Mouse (Mus musculus): ENCODE measurements around the gene Krt222. TPM values are rescaled to one million over a fixed set of nuclear protein-coding genes. Genes with fewer than 3 reads are reported as not detected.

The Krt222 gene
- polyA plus RNA-seq, 1 experiment from 2014 or later, result 3.4 TPM

DNA sequence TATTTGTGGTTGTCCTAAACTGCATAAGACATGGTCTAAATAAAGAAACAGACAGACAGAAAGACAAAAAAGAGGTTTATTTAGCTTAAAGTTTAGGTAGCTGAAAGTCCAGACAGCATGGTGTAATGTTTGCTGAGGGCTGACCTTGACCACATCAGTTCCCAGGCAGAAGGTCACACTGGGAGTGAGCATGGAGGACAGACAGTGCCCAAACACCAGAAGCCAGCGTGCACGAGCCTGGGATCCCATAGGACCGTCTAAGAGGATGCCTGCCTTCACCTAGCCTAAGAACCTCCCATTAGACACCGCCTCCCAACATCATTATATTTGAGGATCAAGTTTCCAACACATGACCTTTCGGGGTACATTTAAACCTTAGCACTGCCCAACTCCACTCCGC lies 31.7 kb upstream of the Krt222 start:
- no peak overlapping the region for H3K4me3 ChIP-seq (ENCODE audit: control insufficient read depth in 1 of 2, insufficient read depth in 1 of 2, low read depth in 1 of 2, low read length in 2 of 2)
- no peak for ATAC-seq (ENCODE audit: insufficient number of reproducible peaks, insufficient read depth, low FRiP score, low read depth)
- peaks cover 0 to 4% of the 10 kb centered on the region in 2 experiments; a peak in 2 of 4 replicates for H3K4me1 ChIP-seq (ENCODE audit: control insufficient read depth in 2 of 2, insufficient read depth in 2 of 2, low read length in 2 of 2)
- 60% methylated on average over 6 of the region's 6 CpGs for WGBS
- H3K27me3 ChIP-seq (ENCODE audit: control insufficient read depth, insufficient read depth, low read length), result no peaks in the 10 kb centered on the region
- H3K36me3 ChIP-seq (ENCODE audit: control insufficient read depth, insufficient read depth, low read length), result no peaks in the 10 kb centered on the region
- H3K9me3 ChIP-seq (ENCODE audit: control insufficient read depth, low read length), result no peaks in the 10 kb centered on the region
- H3K4me2 ChIP-seq (ENCODE audit: low read length), result no peak overlapping the region
- H3K9ac ChIP-seq (ENCODE audit: low read length), result no peak overlapping the region
- no peak overlapping the region for H3K27ac ChIP-seq (replicated peaks in 1 of 2; ENCODE audit: control insufficient read depth in 1 of 2, insufficient read depth in 1 of 2, low read depth in 2 of 2, low read length in 2 of 2)

DNA sequence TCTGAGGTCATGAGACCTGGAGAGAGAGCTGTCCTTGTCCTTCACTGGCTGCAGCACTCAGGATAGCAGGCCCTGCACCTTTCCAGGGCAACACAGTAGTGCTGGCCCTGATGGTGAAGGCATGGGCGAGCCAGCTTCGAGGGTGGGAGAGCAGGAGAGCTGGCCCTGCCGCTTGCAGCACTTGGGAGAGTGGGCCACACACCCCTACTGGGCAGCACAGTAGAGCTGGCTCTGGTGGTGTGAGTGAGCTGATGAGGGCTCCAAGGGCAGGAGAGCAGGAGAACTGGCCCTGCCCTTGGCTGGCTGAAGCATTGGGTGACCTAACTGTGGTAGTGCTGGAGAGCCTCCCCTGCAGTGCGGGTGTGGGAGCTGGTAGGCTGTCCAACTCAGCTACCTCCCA lies 28.8 kb upstream of the Krt222 start:
- Histone ChIP-seq H3K36me3 (ENCODE audit: control insufficient read depth, insufficient read depth, low read length) (no peaks in the 10 kb centered on the region), H3K9ac (ENCODE audit: low read length) (no peak overlapping the region), H3K4me2 (ENCODE audit: low read length) (no peak overlapping the region), H3K4me3 (ENCODE audit: control insufficient read depth in 1 of 2, insufficient read depth in 1 of 2, low read depth in 1 of 2, low read length in 2 of 2) (no peak overlapping the region), H3K27ac (replicated peaks in 1 of 2; ENCODE audit: control insufficient read depth in 1 of 2, insufficient read depth in 1 of 2, low read depth in 2 of 2, low read length in 2 of 2) (no peak overlapping the region), H3K27me3 (ENCODE audit: control insufficient read depth, insufficient read depth, low read length) (no peaks in the 10 kb centered on the region), H3K9me3 (ENCODE audit: control insufficient read depth, low read length) (no peaks in the 10 kb centered on the region), H3K4me1 (ENCODE audit: control insufficient read depth in 2 of 2, insufficient read depth in 2 of 2, low read length in 2 of 2) (peaks cover 0 to 4% of the 10 kb centered on the region in 2 experiments; a peak in 2 of 4 replicates)
- 84% methylated on average over 4 of the region's 4 CpGs for WGBS
- no peak for ATAC-seq (ENCODE audit: insufficient number of reproducible peaks, insufficient read depth, low FRiP score, low read depth)

- H3K27me3 ChIP-seq (ENCODE audit: control insufficient read depth, insufficient read depth, low read length), result no peaks in the 10 kb centered on the region
- no peaks in the 10 kb centered on the region for H3K9me3 ChIP-seq (ENCODE audit: control insufficient read depth, low read length)
- 67% methylated on average over 7 of the region's 7 CpGs for WGBS
- H3K4me1 ChIP-seq (ENCODE audit: control insufficient read depth in 2 of 2, insufficient read depth in 2 of 2, low read length in 2 of 2), result peaks cover 0 to 6% of the 10 kb centered on the region in 2 experiments; a peak in 1 of 4 replicates
- no peak overlapping the region for H3K4me3 ChIP-seq (ENCODE audit: control insufficient read depth in 1 of 2, insufficient read depth in 1 of 2, low read depth in 1 of 2, low read length in 2 of 2)
- ATAC-seq (ENCODE audit: insufficient number of reproducible peaks, insufficient read depth, low FRiP score, low read depth), result no peak
- H3K4me2 ChIP-seq (ENCODE audit: low read length), result no peak overlapping the region
- H3K9ac ChIP-seq (ENCODE audit: low read length), result no peak overlapping the region
- H3K36me3 ChIP-seq (ENCODE audit: control insufficient read depth, insufficient read depth, low read length), result no peaks in the 10 kb centered on the region
- no peak overlapping the region for H3K27ac ChIP-seq (replicated peaks in 1 of 2; ENCODE audit: control insufficient read depth in 1 of 2, insufficient read depth in 1 of 2, low read depth in 2 of 2, low read length in 2 of 2)
Observed at GRCm38 (mm10) chr11:99269192-99269591, 25.3 kb upstream of the Krt222 start.

DNA sequence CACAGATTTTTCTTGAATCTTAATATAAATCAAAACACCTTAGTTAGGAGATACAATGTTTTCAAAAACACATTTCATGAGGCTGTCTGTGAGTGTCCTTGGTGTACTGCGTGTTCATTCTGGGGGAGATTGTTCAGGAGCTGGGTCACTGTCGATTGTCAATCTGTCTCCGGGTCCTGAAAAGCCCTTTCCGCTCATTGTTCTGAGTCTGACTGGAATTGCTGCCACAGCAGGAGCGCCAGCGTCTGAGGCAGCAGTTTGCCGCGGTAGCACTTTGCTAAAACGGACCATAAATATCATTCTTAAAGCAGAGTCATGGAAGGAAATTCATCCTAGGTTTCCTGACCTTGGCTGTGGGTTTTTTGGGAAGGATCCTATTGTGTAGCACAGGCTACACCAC lies 21.9 kb upstream of the Krt222 start:
- Histone ChIP-seq H3K36me3 (ENCODE audit: control insufficient read depth, insufficient read depth, low read length) (no peaks in the 10 kb centered on the region), H3K4me3 (ENCODE audit: control insufficient read depth in 1 of 2, insufficient read depth in 1 of 2, low read depth in 1 of 2, low read length in 2 of 2) (no peak overlapping the region), H3K27ac (replicated peaks in 1 of 2; ENCODE audit: control insufficient read depth in 1 of 2, insufficient read depth in 1 of 2, low read depth in 2 of 2, low read length in 2 of 2) (peak overlapping the region; percentile 62; a peak in 3 of 4 replicates), H3K27me3 (ENCODE audit: control insufficient read depth, insufficient read depth, low read length) (no peaks in the 10 kb centered on the region), H3K9ac (ENCODE audit: low read length) (no peak overlapping the region), H3K4me1 (ENCODE audit: control insufficient read depth in 2 of 2, insufficient read depth in 2 of 2, low read length in 2 of 2) (peaks cover 0 to 6% of the 10 kb centered on the region in 2 experiments; a peak in 1 of 4 replicates), H3K9me3 (ENCODE audit: control insufficient read depth, low read length) (no peaks in the 10 kb centered on the region), H3K4me2 (ENCODE audit: low read length) (no peak overlapping the region)
- ATAC-seq (ENCODE audit: insufficient number of reproducible peaks, insufficient read depth, low FRiP score, low read depth), result no peak
- 36% methylated on average over 9 of the region's 9 CpGs for WGBS

DNA sequence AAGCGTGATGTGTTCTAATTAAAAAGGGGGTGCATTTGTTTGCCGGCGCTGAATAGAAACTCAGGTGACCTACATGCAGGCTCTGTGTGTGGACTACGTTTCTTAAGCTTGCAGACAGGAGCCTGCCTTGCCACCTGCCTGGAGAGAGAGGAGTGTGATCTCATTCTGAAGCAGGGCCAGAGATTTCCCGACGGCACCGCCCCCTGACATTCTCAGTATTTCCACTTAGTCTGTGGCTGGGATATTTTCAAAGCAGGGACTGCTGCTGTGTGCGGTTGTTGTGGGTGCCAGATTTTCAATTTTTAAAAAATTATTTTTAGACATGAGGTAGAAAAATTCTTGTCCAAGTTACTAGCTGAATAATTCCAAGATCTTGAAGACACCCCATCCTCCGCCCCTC lies 21.3 kb upstream of the Krt222 start:
- no peaks in the 10 kb centered on the region for H3K27me3 ChIP-seq (ENCODE audit: control insufficient read depth, insufficient read depth, low read length)
- H3K36me3 ChIP-seq (ENCODE audit: control insufficient read depth, insufficient read depth, low read length), result no peaks in the 10 kb centered on the region
- WGBS, result 48% methylated on average over 9 of the region's 9 CpGs
- ATAC-seq (ENCODE audit: insufficient number of reproducible peaks, insufficient read depth, low FRiP score, low read depth), result no peak
- no peaks in the 10 kb centered on the region for H3K9me3 ChIP-seq (ENCODE audit: control insufficient read depth, low read length)
- no peak overlapping the region for H3K4me2 ChIP-seq (ENCODE audit: low read length)
- no peak overlapping the region for H3K4me3 ChIP-seq (ENCODE audit: control insufficient read depth in 1 of 2, insufficient read depth in 1 of 2, low read depth in 1 of 2, low read length in 2 of 2)
- H3K9ac ChIP-seq (ENCODE audit: low read length), result no peak overlapping the region
- H3K4me1 ChIP-seq (ENCODE audit: control insufficient read depth in 2 of 2, insufficient read depth in 2 of 2, low read length in 2 of 2), result peaks cover 0 to 6% of the 10 kb centered on the region in 2 experiments; a peak in 1 of 4 replicates
- peak overlapping the region; percentile 62; a peak in 3 of 4 replicates for H3K27ac ChIP-seq (replicated peaks in 1 of 2; ENCODE audit: control insufficient read depth in 1 of 2, insufficient read depth in 1 of 2, low read depth in 2 of 2, low read length in 2 of 2)

- Histone ChIP-seq H3K9ac (ENCODE audit: low read length) (no peak overlapping the region), H3K27me3 (ENCODE audit: control insufficient read depth, insufficient read depth, low read length) (no peaks in the 10 kb centered on the region), H3K4me1 (ENCODE audit: control insufficient read depth in 2 of 2, insufficient read depth in 2 of 2, low read length in 2 of 2) (no peaks in the 10 kb centered on the region), H3K9me3 (ENCODE audit: control insufficient read depth, low read length) (no peaks in the 10 kb centered on the region), H3K4me2 (ENCODE audit: low read length) (no peak overlapping the region), H3K36me3 (ENCODE audit: control insufficient read depth, insufficient read depth, low read length) (no peaks in the 10 kb centered on the region), H3K4me3 (ENCODE audit: control insufficient read depth in 1 of 2, insufficient read depth in 1 of 2, low read depth in 1 of 2, low read length in 2 of 2) (no peak overlapping the region), H3K27ac (replicated peaks in 1 of 2; ENCODE audit: control insufficient read depth in 1 of 2, insufficient read depth in 1 of 2, low read depth in 2 of 2, low read length in 2 of 2) (no peak overlapping the region)
- WGBS, result 79% methylated on average over 4 of the region's 4 CpGs
- no peak for ATAC-seq (ENCODE audit: insufficient number of reproducible peaks, insufficient read depth, low FRiP score, low read depth)
Observed at GRCm38 (mm10) chr11:99256213-99256612, 12.3 kb upstream of the Krt222 start.

GRCm38 (mm10) chr11:99255316-99255715 lies 11.4 kb upstream of the Krt222 start:
- no peak overlapping the region for H3K4me3 ChIP-seq (ENCODE audit: control insufficient read depth in 1 of 2, insufficient read depth in 1 of 2, low read depth in 1 of 2, low read length in 2 of 2)
- H3K36me3 ChIP-seq (ENCODE audit: control insufficient read depth, insufficient read depth, low read length), result no peaks in the 10 kb centered on the region
- ATAC-seq (ENCODE audit: insufficient number of reproducible peaks, insufficient read depth, low FRiP score, low read depth), result no peak
- no peak overlapping the region for H3K9ac ChIP-seq (ENCODE audit: low read length)
- H3K9me3 ChIP-seq (ENCODE audit: control insufficient read depth, low read length), result no peaks in the 10 kb centered on the region
- no peak overlapping the region for H3K27ac ChIP-seq (replicated peaks in 1 of 2; ENCODE audit: control insufficient read depth in 1 of 2, insufficient read depth in 1 of 2, low read depth in 2 of 2, low read length in 2 of 2)
- 90% methylated on average over 8 of the region's 8 CpGs for WGBS
- no peaks in the 10 kb centered on the region for H3K4me1 ChIP-seq (ENCODE audit: control insufficient read depth in 2 of 2, insufficient read depth in 2 of 2, low read length in 2 of 2)
- H3K27me3 ChIP-seq (ENCODE audit: control insufficient read depth, insufficient read depth, low read length), result no peaks in the 10 kb centered on the region
- H3K4me2 ChIP-seq (ENCODE audit: low read length), result no peak overlapping the region

- Histone ChIP-seq H3K4me3 (ENCODE audit: control insufficient read depth in 1 of 2, insufficient read depth in 1 of 2, low read depth in 1 of 2, low read length in 2 of 2) (no peak overlapping the region), H3K9me3 (ENCODE audit: control insufficient read depth, low read length) (no peaks in the 10 kb centered on the region), H3K4me2 (ENCODE audit: low read length) (no peak overlapping the region), H3K4me1 (ENCODE audit: control insufficient read depth in 2 of 2, insufficient read depth in 2 of 2, low read length in 2 of 2) (0 out of 4 replicates have a peak, but pooled peaks cover 0 to 2% of the 10 kb centered on the region in 2 experiments), H3K27me3 (ENCODE audit: control insufficient read depth, insufficient read depth, low read length) (no peaks in the 10 kb centered on the region), H3K27ac (replicated peaks in 1 of 2; ENCODE audit: control insufficient read depth in 1 of 2, insufficient read depth in 1 of 2, low read depth in 2 of 2, low read length in 2 of 2) (no peak overlapping the region), H3K36me3 (ENCODE audit: control insufficient read depth, insufficient read depth, low read length) (no peaks in the 10 kb centered on the region), H3K9ac (ENCODE audit: low read length) (no peak overlapping the region)
- WGBS, result 60% methylated on average over 2 of the region's 2 CpGs
- ATAC-seq (ENCODE audit: insufficient number of reproducible peaks, insufficient read depth, low FRiP score, low read depth), result no peak
Observed at GRCm38 (mm10) chr11:99253893-99254292, 10.0 kb upstream of the Krt222 start.

Data from heart, embryonic 14.5 days (tissue).